12 mouse cellular contexts compared by ENCODE assay signal in the genomic region with DNA sequence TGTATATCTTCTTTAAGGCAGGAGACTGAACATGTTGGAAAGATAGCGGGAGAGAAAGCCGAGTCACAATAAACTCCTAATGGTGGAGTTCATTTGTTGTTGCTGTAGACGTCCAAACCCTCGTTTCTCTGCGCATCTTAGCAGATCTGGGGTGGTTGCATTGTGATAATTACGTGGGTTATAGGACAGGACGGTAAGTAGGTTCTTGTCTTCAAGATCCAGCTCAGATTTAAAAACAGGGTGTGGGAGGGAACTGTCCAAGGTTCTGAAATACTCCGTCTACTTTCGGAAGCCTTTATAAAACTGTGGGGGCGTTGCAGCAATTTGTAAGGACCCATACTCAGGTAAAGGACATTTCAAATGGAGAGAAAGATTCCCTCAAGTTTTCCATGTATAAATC. TPM values are rescaled to one million over a fixed set of nuclear protein-coding genes. Genes with fewer than 3 reads are reported as not detected.
DNase-seq lines count a peak whose midpoint lies in the region; ATAC-seq and TF ChIP-seq lines count a peak whose summit lies in the region.
"Had no signal": no experiment of that assay in that cellular context is flagged by ENCODE, and none has a peak within 500 bp of the region (broad histone marks: within the 10 kb centered on the region; RNA-seq: fewer than 3 reads in every experiment).

No protein-coding gene starts in this region.

- H3K9me3 ChIP-seq in heart, postnatal 0 days (replicated peaks; ENCODE audit: control insufficient read depth, low read length) = no peaks in the 10 kb centered on the region
- H3K9me3 ChIP-seq in embryonic facial prominence, embryonic 14.5 days (ENCODE audit: control insufficient read depth, low read length) = no peaks in the 10 kb centered on the region
- H3K9me3 ChIP-seq: hindbrain, embryonic 15.5 days; stomach, embryonic 15.5 days had no signal

- H3K27me3 ChIP-seq in heart, postnatal 0 days (ENCODE audit: control insufficient read depth, insufficient read depth, low read length) = peaks cover 23% of the 10 kb centered on the region
- H3K27me3 ChIP-seq in heart, adult 2 months (ENCODE audit: control insufficient read depth, insufficient read depth, low read length) = peaks cover 2% of the 10 kb centered on the region; the same call in 1 of the 2 replicates
- H3K27me3 ChIP-seq in thymus, adult 2 months (ENCODE audit: control insufficient read depth, insufficient read depth, low read length) = no peaks in the 10 kb centered on the region; the same call in 1 of the 2 replicates
- H3K27me3 ChIP-seq in embryonic facial prominence, embryonic 14.5 days (replicated peaks; ENCODE audit: control insufficient read depth, insufficient read depth, low read length) = peaks cover 16% of the 10 kb centered on the region

- H3K4me3 ChIP-seq in heart, postnatal 0 days (ENCODE audit: low read depth, low read length) = no peak overlapping the region
- H3K4me3 ChIP-seq in heart, adult 2 months = no peak overlapping the region
- H3K4me3 ChIP-seq in thymus, adult 2 months (ENCODE audit: control insufficient read depth, insufficient read depth, low read length) = no peak overlapping the region
- no peak overlapping the region for H3K4me3 ChIP-seq in embryonic facial prominence, embryonic 14.5 days (ENCODE audit: low read depth, low read length)
- H3K4me3 ChIP-seq in layer of hippocampus, adult 2 months = no peak overlapping the region
- H3K4me3 ChIP-seq: hindbrain, embryonic 15.5 days; stomach, embryonic 15.5 days had no signal

- H3K36me3 ChIP-seq in heart, postnatal 0 days (replicated peaks; ENCODE audit: control insufficient read depth, insufficient read depth, low read length) = no peaks in the 10 kb centered on the region
- no peaks in the 10 kb centered on the region for H3K36me3 ChIP-seq in heart, adult 2 months (ENCODE audit: control insufficient read depth, insufficient read depth, low read length)
- H3K36me3 ChIP-seq in thymus, adult 2 months (ENCODE audit: control insufficient read depth, insufficient read depth, low read length) = no peaks in the 10 kb centered on the region
- no peaks in the 10 kb centered on the region for H3K36me3 ChIP-seq in embryonic facial prominence, embryonic 14.5 days (ENCODE audit: control insufficient read depth, insufficient read depth, low read length)
- H3K36me3 ChIP-seq: hindbrain, embryonic 15.5 days; stomach, embryonic 15.5 days had no signal

- no peak overlapping the region for H3K27ac ChIP-seq in heart, postnatal 0 days (ENCODE audit: low read depth)
- H3K27ac ChIP-seq in heart, adult 2 months = no peak overlapping the region
- no peak overlapping the region for H3K27ac ChIP-seq in thymus, adult 2 months (ENCODE audit: control insufficient read depth, insufficient read depth, low read length)
- H3K27ac ChIP-seq in embryonic facial prominence, embryonic 14.5 days (replicated peaks; ENCODE audit: low read depth, low read length) = no peak overlapping the region
- H3K27ac ChIP-seq in layer of hippocampus, adult 2 months = no peak overlapping the region
- H3K27ac ChIP-seq: hindbrain, embryonic 15.5 days; stomach, embryonic 15.5 days had no signal

- intact Hi-C loops in heart, adult 2 months (cut with DNase I) = no loop called here

- 28% methylated on average over 10 of the region's 10 CpGs for WGBS in heart, postnatal 0 days
- WGBS in heart, adult 2 months = 27% methylated on average over 10 of the region's 10 CpGs
- 36% methylated on average over 10 of the region's 10 CpGs for WGBS in thymus, adult 2 months
- WGBS in embryonic facial prominence, embryonic 14.5 days = 30% methylated on average over 10 of the region's 10 CpGs

- H3K79me2 ChIP-seq in heart, adult 2 months (replicated peaks; ENCODE audit: control insufficient read depth, insufficient read depth, low read length) = no peaks in the 10 kb centered on the region

- no peak for TF ChIP-seq CTCF in heart, postnatal 0 days (IDR thresholded peaks at IDR 0.05; ENCODE audit: low read depth)
- TF ChIP-seq CTCF in heart, adult 2 months (IDR thresholded peaks at IDR 0.05) = no peak
- no peak for TF ChIP-seq CTCF in thymus, adult 2 months (IDR thresholded peaks at IDR 0.05; ENCODE audit: borderline replicate concordance, control insufficient read depth, extremely low read depth, insufficient read depth, low read length, poor library complexity)
- no peak for TF ChIP-seq CTCF in layer of hippocampus, adult 2 months (conservative IDR thresholded peaks at IDR 0.05)

- ATAC-seq in heart, postnatal 0 days (ENCODE audit: insufficient read depth, low read depth) = no peak
- ATAC-seq in embryonic facial prominence, embryonic 14.5 days (ENCODE audit: low read depth) = no peak
- ATAC-seq: liver, postnatal 0 days had no signal

- peaks cover 4% of the 10 kb centered on the region; the same call in 1 of the 2 replicates for H3K4me1 ChIP-seq in heart, postnatal 0 days (ENCODE audit: control insufficient read depth, insufficient read depth)
- H3K4me1 ChIP-seq in heart, adult 2 months (ENCODE audit: control insufficient read depth, insufficient read depth, low read length) = peaks cover 2% of the 10 kb centered on the region
- peaks cover 6% of the 10 kb centered on the region for H3K4me1 ChIP-seq in thymus, adult 2 months (replicated peaks; ENCODE audit: control insufficient read depth, insufficient read depth, low read length)
- H3K4me1 ChIP-seq in embryonic facial prominence, embryonic 14.5 days (ENCODE audit: control insufficient read depth, insufficient read depth, low read length) = peaks cover 5% of the 10 kb centered on the region; the same call in 1 of the 2 replicates
- H3K4me1 ChIP-seq: stomach, embryonic 15.5 days had no signal

- TF ChIP-seq EP300 in heart, postnatal 0 days (IDR thresholded peaks at IDR 0.05; ENCODE audit: low read depth) = no peak
- TF ChIP-seq EP300 in heart, adult 2 months (IDR thresholded peaks at IDR 0.05; ENCODE audit: insufficient read depth, low read depth, low read length) = no peak

- DNase-seq in heart, postnatal 0 days (ENCODE audit: low spot score) = peak; percentile 13
- DNase-seq in heart, adult 2 months = no peak
- peak; percentile 20 for DNase-seq in thymus, adult 2 months
- DNase-seq in thymus, adult 18-20 months = no peak
- peak; percentile 63 for DNase-seq in embryonic facial prominence, embryonic 14.5 days (ENCODE audit: low spot score)
- DNase-seq in layer of hippocampus, adult 9-10 months (ENCODE audit: low spot score) = no peak
- DNase-seq in layer of hippocampus, postnatal 10 days (ENCODE audit: low spot score in 2 of 2) = no peak
- DNase-seq in layer of hippocampus, adult 2 months (ENCODE audit: low spot score in 2 of 2) = no peak
- DNase-seq: cerebellum, adult 9-10 months; liver, postnatal 0 days had no signal

- no peak overlapping the region for H3K4me2 ChIP-seq in heart, postnatal 0 days (ENCODE audit: low read depth, low read length)
- H3K4me2 ChIP-seq in embryonic facial prominence, embryonic 14.5 days (ENCODE audit: low read depth, low read length) = no peak overlapping the region
- H3K4me2 ChIP-seq: stomach, embryonic 15.5 days had no signal

- TF ChIP-seq POLR2A in heart, adult 2 months (IDR thresholded peaks at IDR 0.05; ENCODE audit: insufficient read depth, low read depth, low read length) = no peak
- no peak for TF ChIP-seq POLR2A in thymus, adult 2 months (IDR thresholded peaks at IDR 0.05; ENCODE audit: control insufficient read depth, extremely low read depth, insufficient read depth, low read length, poor library complexity)

- H3K9ac ChIP-seq in heart, postnatal 0 days (replicated peaks; ENCODE audit: low read depth, low read length) = no peak overlapping the region
- H3K9ac ChIP-seq in heart, adult 2 months (ENCODE audit: low read depth, low read length) = no peak overlapping the region
- no peak overlapping the region for H3K9ac ChIP-seq in embryonic facial prominence, embryonic 14.5 days (ENCODE audit: low read depth, low read length)
- H3K9ac ChIP-seq: hindbrain, embryonic 15.5 days; liver, postnatal 0 days; stomach, embryonic 15.5 days had no signal

RNA-seq across cellular contexts. Expression of gene Pomc, which starts 0.6 kb away (rescaled TPM):
- not detected in 2 replicates for total RNA-seq in heart, postnatal 0 days (2014; rRNA removed; ENCODE audit: low replicate concordance)
- 1.2 and 1.8 TPM in 2 replicates for polyA plus RNA-seq in heart, postnatal 0 days (2015; fragmentation: Nextera tagmentation; extraction: Ambion mirVana)
- under 1 TPM; 0.36 to 0.50 TPM for total RNA-seq in heart, adult 2 months (2021)
- 0.37 TPM in 1 of 2 replicates, not detected in the other for polyA plus RNA-seq in heart, adult 2 months (2012; rRNA removed)
- polyA plus RNA-seq in thymus, adult 2 months (2012; rRNA removed) = 2.7 and 3.9 TPM in 2 replicates
- polyA plus RNA-seq in embryonic facial prominence, embryonic 14.5 days (2014; fragmentation: Nextera tagmentation; extraction: Ambion mirVana) = 23.1 and 26.6 TPM in 2 replicates
- total RNA-seq in layer of hippocampus, postnatal 10 days (2021) = 1 to 10 TPM; 2.2 to 2.5 TPM
- 1 to 10 TPM; 1.7 to 3.1 TPM for total RNA-seq in layer of hippocampus, adult 2 months (2021)

Comparison
In these comparisons a context has a peak if more than half of its experiments do, and no peak if none do; other contexts are left out.
1. DNase-seq: peak in heart, postnatal 0 days (single experiment), thymus, adult 2 months (single experiment) and embryonic facial prominence, embryonic 14.5 days (single experiment); none in heart, adult 2 months (0 of 2), thymus, adult 18-20 months (0 of 2), layer of hippocampus, adult 9-10 months (single experiment), layer of hippocampus, postnatal 10 days (0 of 2) and layer of hippocampus, adult 2 months (0 of 2).